Comparison of ENCODE assay signal across 8 mouse cellular contexts in the genomic region with DNA sequence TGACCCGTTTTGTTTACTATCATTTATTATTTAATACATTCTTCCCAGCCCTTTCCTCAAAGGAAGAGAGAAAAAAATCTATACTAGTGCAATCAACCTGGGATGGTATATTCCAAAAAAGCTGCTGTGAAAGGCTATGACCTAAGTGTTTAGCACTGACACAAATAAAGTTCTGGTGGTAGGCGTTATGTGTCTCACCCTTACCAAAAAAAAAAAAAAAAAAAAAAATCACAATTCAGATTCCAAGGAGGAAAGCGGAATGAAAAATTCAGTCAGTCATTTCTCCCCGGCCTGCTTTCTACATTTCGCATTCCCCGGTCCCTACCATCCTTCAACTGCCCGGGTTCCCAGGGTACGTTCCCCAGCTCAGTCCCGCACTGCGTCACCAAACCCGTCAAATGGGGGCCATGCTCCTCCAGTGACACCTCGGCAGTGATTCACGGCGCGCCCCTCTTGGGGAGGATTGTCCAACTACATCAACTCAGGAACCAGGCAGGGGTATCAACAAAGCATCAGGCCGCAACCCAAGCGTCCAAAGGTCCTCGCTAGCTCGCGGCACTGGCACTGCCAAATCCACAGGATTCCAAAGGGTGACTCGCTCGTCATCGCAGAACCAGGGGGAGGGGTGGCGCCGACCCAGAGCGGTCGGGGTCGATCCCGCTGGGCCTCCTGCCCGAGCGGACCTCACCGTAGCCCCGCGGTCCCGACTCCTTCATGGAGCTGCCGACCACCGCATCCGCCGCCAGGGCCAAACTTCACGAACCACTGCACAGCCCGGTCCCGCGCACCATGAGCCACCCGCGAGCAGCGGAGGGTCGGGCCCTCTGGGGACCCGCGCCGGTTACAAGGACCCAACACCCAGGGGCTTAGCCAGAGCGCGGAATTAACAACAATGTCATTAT. TPM values are rescaled to one million over a fixed set of nuclear protein-coding genes. Genes with fewer than 3 reads are reported as not detected.
DNase-seq lines count a peak whose midpoint lies in the region; ATAC-seq and TF ChIP-seq lines count a peak whose summit lies in the region.

No protein-coding gene starts in this region.

- peaks cover 22% of the 10 kb centered on the region for H3K4me1 ChIP-seq in forebrain, embryonic 10.5 days
- peaks cover 9% of the 10 kb centered on the region for H3K4me1 ChIP-seq in heart, embryonic 13.5 days
- H3K4me1 ChIP-seq in kidney, postnatal 0 days (replicated peaks; ENCODE audit: insufficient read depth, low read length): no peaks in the 10 kb centered on the region
- peaks cover 10% of the 10 kb centered on the region for H3K4me1 ChIP-seq in midbrain, embryonic 16.5 days (ENCODE audit: control insufficient read depth, insufficient read depth, low read length)

- peaks cover 18% of the 10 kb centered on the region for H3K27me3 ChIP-seq in forebrain, embryonic 10.5 days (ENCODE audit: poor library complexity, severe bottlenecking)
- H3K27me3 ChIP-seq in heart, embryonic 13.5 days (replicated peaks): no peaks in the 10 kb centered on the region; the same call in 1 of the 2 replicates
- no peaks in the 10 kb centered on the region for H3K27me3 ChIP-seq in kidney, postnatal 0 days (ENCODE audit: insufficient read depth, low read length)
- H3K27me3 ChIP-seq in midbrain, embryonic 16.5 days (ENCODE audit: control insufficient read depth, insufficient read depth, low read depth, low read length): no peaks in the 10 kb centered on the region

- peak overlapping the region; percentile 92 for H3K4me3 ChIP-seq in forebrain, embryonic 10.5 days
- peak overlapping the region; percentile 95 for H3K4me3 ChIP-seq in heart, embryonic 13.5 days
- peak overlapping the region; percentile 93 for H3K4me3 ChIP-seq in kidney, postnatal 0 days (replicated peaks; ENCODE audit: low read depth, low read length)
- peak overlapping the region; percentile 94 for H3K4me3 ChIP-seq in midbrain, embryonic 16.5 days (ENCODE audit: low read depth, low read length)

- H3K27ac ChIP-seq in forebrain, embryonic 10.5 days: peak overlapping the region; percentile 96
- peak overlapping the region; percentile 98 for H3K27ac ChIP-seq in heart, embryonic 13.5 days (replicated peaks)
- peak overlapping the region; percentile 97 for H3K27ac ChIP-seq in kidney, postnatal 0 days
- H3K27ac ChIP-seq in midbrain, embryonic 16.5 days (ENCODE audit: low read length): peak overlapping the region; percentile 97

- peak; percentile 29; the same call in 1 of the 2 replicates for ATAC-seq in heart, embryonic 13.5 days (ENCODE audit: extremely low read depth, insufficient number of reproducible peaks, low FRiP score, low TSS enrichment)
- peak; percentile 73 for ATAC-seq in kidney, postnatal 0 days (replicated peaks; ENCODE audit: low FRiP score, low read depth)
- ATAC-seq in midbrain, embryonic 16.5 days: peak; percentile 63

- DNase-seq in A20 (ENCODE audit: low read depth, low spot score) (peak; percentile 83), liver (peak; percentile 46)
- peak; percentile 89 for DNase-seq in brain, adult 2 months (ENCODE audit: low read depth, low spot score)
- peak; percentile 69 for DNase-seq in forebrain, embryonic 10.5 days (ENCODE audit: extremely low spot score, low spot score)
- DNase-seq in kidney, postnatal 0 days (ENCODE audit: low spot score): peak; percentile 70
- DNase-seq in spleen, postnatal 4 days (ENCODE audit: low spot score in 2 of 2): peak; percentile 24 to 71

- 2% methylated on average over 52 of the region's 52 CpGs for WGBS in forebrain, embryonic 10.5 days
- WGBS in heart, embryonic 13.5 days: 2% methylated on average over 52 of the region's 52 CpGs
- WGBS in kidney, postnatal 0 days: 2% methylated on average over 52 of the region's 52 CpGs
- under 1% methylated on average over 52 of the region's 52 CpGs for WGBS in midbrain, embryonic 16.5 days

- H3K36me3 ChIP-seq in forebrain, embryonic 10.5 days (replicated peaks): peaks cover 6% of the 10 kb centered on the region; the same call in 1 of the 2 replicates
- H3K36me3 ChIP-seq in heart, embryonic 13.5 days: no peaks in the 10 kb centered on the region
- H3K36me3 ChIP-seq in kidney, postnatal 0 days (ENCODE audit: insufficient read depth, low read length): no peaks in the 10 kb centered on the region
- H3K36me3 ChIP-seq in midbrain, embryonic 16.5 days (ENCODE audit: control insufficient read depth, insufficient read depth, low read length): no peaks in the 10 kb centered on the region

- no peaks in the 10 kb centered on the region for H3K9me3 ChIP-seq in forebrain, embryonic 10.5 days
- no peaks in the 10 kb centered on the region for H3K9me3 ChIP-seq in heart, embryonic 13.5 days
- H3K9me3 ChIP-seq in kidney, postnatal 0 days (replicated peaks; ENCODE audit: low read length): no peaks in the 10 kb centered on the region
- no peaks in the 10 kb centered on the region for H3K9me3 ChIP-seq in midbrain, embryonic 16.5 days (replicated peaks; ENCODE audit: control insufficient read depth, low read length, poor library complexity, severe bottlenecking)

- no peak for TF ChIP-seq CTCF in kidney, postnatal 0 days (IDR thresholded peaks at IDR 0.05; ENCODE audit: low read depth)

- peak overlapping the region; percentile 78 for H3K4me2 ChIP-seq in heart, embryonic 13.5 days
- peak overlapping the region; percentile 83 for H3K4me2 ChIP-seq in kidney, postnatal 0 days (ENCODE audit: low read length)
- peak overlapping the region; percentile 62 for H3K4me2 ChIP-seq in midbrain, embryonic 16.5 days (ENCODE audit: low read length)

- H3K9ac ChIP-seq in heart, embryonic 13.5 days: peak overlapping the region; percentile 96
- peak overlapping the region; percentile 97 for H3K9ac ChIP-seq in kidney, postnatal 0 days (ENCODE audit: low read depth, low read length)
- H3K9ac ChIP-seq in midbrain, embryonic 16.5 days (ENCODE audit: low read depth, low read length): peak overlapping the region; percentile 96

RNA-seq across cellular contexts. Expression of gene Dennd5b, which starts 1.1 kb away (rescaled TPM):
- polyA plus RNA-seq in forebrain, embryonic 10.5 days (2016; fragmentation: Nextera tagmentation; extraction: Ambion mirVana): 10.9 and 11.5 TPM in 2 replicates
- 5.8 and 6.4 TPM in 2 replicates for polyA plus RNA-seq in heart, embryonic 13.5 days (2015; fragmentation: Nextera tagmentation; extraction: Ambion mirVana)
- polyA plus RNA-seq in kidney, postnatal 0 days (2015; fragmentation: Nextera tagmentation; extraction: Ambion mirVana): 4.6 and 5.0 TPM in 2 replicates
- 14.2 and 15.1 TPM in 2 replicates for polyA plus RNA-seq in midbrain, embryonic 16.5 days (2015; fragmentation: Nextera tagmentation; extraction: Ambion mirVana)

RNA-seq across cellular contexts. Expression of gene Gm10203, which starts 29.5 kb away (rescaled TPM):
- polyA plus RNA-seq in forebrain, embryonic 10.5 days (2016; fragmentation: Nextera tagmentation; extraction: Ambion mirVana): not detected in 2 replicates
- polyA plus RNA-seq in heart, embryonic 13.5 days (2015; fragmentation: Nextera tagmentation; extraction: Ambion mirVana): not detected in 2 replicates
- polyA plus RNA-seq in kidney, postnatal 0 days (2015; fragmentation: Nextera tagmentation; extraction: Ambion mirVana): not detected in 2 replicates
- not detected in 2 replicates for polyA plus RNA-seq in midbrain, embryonic 16.5 days (2015; fragmentation: Nextera tagmentation; extraction: Ambion mirVana)

RNA-seq across cellular contexts. Expression of gene Etfbkmt, which starts 39.2 kb away (rescaled TPM):
- 11.9 and 13.2 TPM in 2 replicates for polyA plus RNA-seq in forebrain, embryonic 10.5 days (2016; fragmentation: Nextera tagmentation; extraction: Ambion mirVana)
- 13.6 and 14.6 TPM in 2 replicates for polyA plus RNA-seq in heart, embryonic 13.5 days (2015; fragmentation: Nextera tagmentation; extraction: Ambion mirVana)
- polyA plus RNA-seq in kidney, postnatal 0 days (2015; fragmentation: Nextera tagmentation; extraction: Ambion mirVana): 22.7 and 26.0 TPM in 2 replicates
- 5.7 and 7.9 TPM in 2 replicates for polyA plus RNA-seq in midbrain, embryonic 16.5 days (2015; fragmentation: Nextera tagmentation; extraction: Ambion mirVana)

Comparison
In these comparisons a context has a peak if more than half of its experiments do, and no peak if none do; other contexts are left out.
1. Peak in every context shown above with its lines: DNase-seq, ATAC-seq, H3K4me3 ChIP-seq and H3K27ac ChIP-seq.